23 mouse cellular contexts compared by ENCODE assay signal in the genomic region with DNA sequence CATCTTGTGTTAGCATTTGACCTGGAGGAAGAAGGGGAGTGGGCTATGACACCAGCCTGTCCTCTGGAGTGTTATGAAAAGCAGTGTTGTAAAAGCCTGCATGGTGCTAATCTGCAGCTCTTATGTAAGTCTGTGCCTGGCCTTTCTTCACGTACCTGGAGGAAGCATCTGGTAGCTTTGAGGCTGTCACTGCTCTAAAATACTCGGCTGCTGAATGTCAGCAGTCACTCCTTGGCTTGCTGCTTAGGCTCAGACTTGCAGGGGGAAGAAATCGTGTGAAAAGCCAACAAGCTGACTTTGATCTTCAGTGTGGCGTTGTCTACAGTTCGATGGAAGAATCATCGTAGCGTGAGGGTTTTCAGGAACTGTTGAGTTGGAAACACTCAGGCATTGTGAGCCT. TPM values are rescaled to one million over a fixed set of nuclear protein-coding genes. Genes with fewer than 3 reads are reported as not detected.
DNase-seq lines count a peak whose midpoint lies in the region; ATAC-seq lines count a peak whose summit lies in the region.
"Had no signal": no experiment of that assay in that cellular context is flagged by ENCODE, and none has a peak within 500 bp of the region (broad histone marks: within the 10 kb centered on the region; RNA-seq: fewer than 3 reads in every experiment).

No protein-coding gene starts in this region.

- 39% methylated on average over 7 of the region's 7 CpGs for WGBS in liver, embryonic 15.5 days (ENCODE audit: insufficient replicate concordance)
- 49% methylated on average over 7 of the region's 7 CpGs for WGBS in liver, embryonic 11.5 days

- no peak overlapping the region for H3K4me3 ChIP-seq in liver, embryonic 15.5 days (replicated peaks)
- no peak overlapping the region for H3K4me3 ChIP-seq in liver, embryonic 11.5 days (ENCODE audit: low read depth, low read length)
- H3K4me3 ChIP-seq in megakaryocyte, embryonic 14.5 days (replicated peaks): peak overlapping the region; percentile 18
- H3K4me3 ChIP-seq: erythroblast, embryonic 14.5 days; forebrain, embryonic 15.5 days; hindbrain, embryonic 15.5 days; lung, embryonic 15.5 days had no signal

- H3K4me2 ChIP-seq in liver, embryonic 15.5 days: no peak overlapping the region
- H3K4me2 ChIP-seq in liver, embryonic 11.5 days: no peak overlapping the region
- H3K4me2 ChIP-seq: forebrain, embryonic 15.5 days; hindbrain, embryonic 15.5 days; lung, embryonic 15.5 days had no signal

- no peaks in the 10 kb centered on the region for H3K9me3 ChIP-seq in liver, embryonic 15.5 days (replicated peaks)
- H3K9me3 ChIP-seq in liver, embryonic 11.5 days (ENCODE audit: control insufficient read depth, low read length): no peaks in the 10 kb centered on the region
- H3K9me3 ChIP-seq in megakaryocyte, embryonic 14.5 days: no peaks in the 10 kb centered on the region
- H3K9me3 ChIP-seq: forebrain, embryonic 15.5 days; hindbrain, embryonic 15.5 days; lung, embryonic 15.5 days had no signal

- ATAC-seq in CD4-positive, CD25-positive, alpha-beta regulatory T cell, adult 4 months: no peak
- ATAC-seq in liver, embryonic 15.5 days (ENCODE audit: insufficient read depth): no peak
- no peak for ATAC-seq in liver, embryonic 11.5 days (replicated peaks; ENCODE audit: low FRiP score)
- ATAC-seq: forebrain, embryonic 15.5 days had no signal

- 0 out of 2 replicates have a peak overlapping the region, but pooled peaks have one; percentile 14 for H3K27ac ChIP-seq in liver, embryonic 15.5 days (replicated peaks)
- no peak overlapping the region for H3K27ac ChIP-seq in liver, embryonic 11.5 days (ENCODE audit: low read depth, low read length)
- H3K27ac ChIP-seq: forebrain, embryonic 15.5 days; hindbrain, embryonic 15.5 days; lung, embryonic 15.5 days; macrophage; stomach, postnatal 0 days had no signal

- peak; percentile 40 for DNase-seq in CD4-positive, CD25-positive, alpha-beta regulatory T cell, adult 2 months (ENCODE audit: low read depth, low spot score)
- no peak for DNase-seq in liver, embryonic 11.5 days (ENCODE audit: low spot score)
- DNase-seq in thymus, postnatal 36 days: peak; percentile 38 to 40
- DNase-seq in ovary, postnatal 14 days (ENCODE audit: low spot score): no peak
- no peak for DNase-seq in cerebellum, postnatal 25 days
- DNase-seq: adrenal gland, adult 8-10 months; cerebellum, adult 18-20 months; heart, adult 18-20 months; heart, postnatal 36 days; kidney, adult 2 months; kidney, postnatal 25 days; layer of hippocampus, adult 9-11 months; midbrain, embryonic 14.5 days; right cerebral cortex, adult 18-20 months had no signal

- no peaks in the 10 kb centered on the region for H3K36me3 ChIP-seq in liver, embryonic 15.5 days (replicated peaks)
- H3K36me3 ChIP-seq in liver, embryonic 11.5 days (ENCODE audit: control insufficient read depth, insufficient read depth, low read length): no peaks in the 10 kb centered on the region
- no peaks in the 10 kb centered on the region for H3K36me3 ChIP-seq in megakaryocyte, embryonic 14.5 days (replicated peaks; ENCODE audit: low read length)
- H3K36me3 ChIP-seq: forebrain, embryonic 15.5 days; hindbrain, embryonic 15.5 days; lung, embryonic 15.5 days had no signal

- peaks cover 3% of the 10 kb centered on the region; the same call in 1 of the 2 replicates for H3K27me3 ChIP-seq in liver, embryonic 15.5 days
- no peaks in the 10 kb centered on the region for H3K27me3 ChIP-seq in liver, embryonic 11.5 days (replicated peaks; ENCODE audit: control insufficient read depth, insufficient read depth, low read length)
- peaks cover 7% of the 10 kb centered on the region for H3K27me3 ChIP-seq in megakaryocyte, embryonic 14.5 days (replicated peaks)
- H3K27me3 ChIP-seq: forebrain, embryonic 15.5 days; hindbrain, embryonic 15.5 days; lung, embryonic 15.5 days had no signal

- H3K4me1 ChIP-seq in liver, embryonic 15.5 days (replicated peaks): peaks cover 12% of the 10 kb centered on the region
- no peaks in the 10 kb centered on the region; the same call in 1 of the 2 replicates for H3K4me1 ChIP-seq in liver, embryonic 11.5 days (replicated peaks; ENCODE audit: control insufficient read depth, insufficient read depth, low read length)
- peaks cover 56% of the 10 kb centered on the region for H3K4me1 ChIP-seq in megakaryocyte, embryonic 14.5 days

- H3K9ac ChIP-seq in liver, embryonic 15.5 days: no peak overlapping the region
- no peak overlapping the region for H3K9ac ChIP-seq in liver, embryonic 11.5 days (ENCODE audit: low read depth, low read length)
- H3K9ac ChIP-seq: forebrain, embryonic 15.5 days; hindbrain, embryonic 15.5 days; lung, embryonic 15.5 days had no signal

RNA-seq across cellular contexts. Expression of a gene that starts 0.6 kb away (rescaled TPM):
- polyA plus RNA-seq in CD4-positive, CD25-positive, alpha-beta regulatory T cell, adult 4 months (2017; shearing (Covaris generic)): 10 to 100 TPM; 44.5 to 70.5 TPM
- polyA plus RNA-seq in liver, embryonic 15.5 days (2015; fragmentation: Nextera tagmentation; extraction: Ambion mirVana): 18.4 and 23.3 TPM in 2 replicates
- polyA plus RNA-seq in liver, embryonic 11.5 days (2014; fragmentation: Nextera tagmentation; extraction: Ambion mirVana): 32.4 and 39.9 TPM in 2 replicates
- polyA plus RNA-seq in megakaryocyte, embryonic 14.5 days (2012; ENCODE audit: insufficient read depth, low replicate concordance): 55.5 and 57.6 TPM in 2 replicates

Comparison
In these comparisons a context has a peak if more than half of its experiments do, and no peak if none do; other contexts are left out.
1. DNase-seq: peak in CD4-positive, CD25-positive, alpha-beta regulatory T cell, adult 2 months (single experiment) and thymus, postnatal 36 days (2 of 2); none in liver, embryonic 11.5 days (single experiment), ovary, postnatal 14 days (single experiment) and cerebellum, postnatal 25 days (0 of 2).